Mouse (Mus musculus) hindbrain, embryonic 11.5 days (tissue): ENCODE data around the gene Slc25a29. TPM values are rescaled to one million over a fixed set of nuclear protein-coding genes. Genes with fewer than 3 reads are reported as not detected.

Experiments
- ATAC-seq: fragments of 200-750 bp; cut with Nextera tagmentation; 2 replicates; pipeline ENCODE4 v1.8.0; 2017; ENCODE audit warnings: mild to moderate bottlenecking, moderate TSS enrichment, moderate library complexity; ENCODE audit not compliant: low FRiP score
- DNase-seq: peaks from one replicate; pipeline ENCODE4 v3.0.0-alpha.2; 2015; ENCODE audit warnings: low spot score
- H3K27ac ChIP-seq: fragments of 300-500 bp; sonication (generic); 2 replicates; pipeline ENCODE4 v1.5.1; 2014; ENCODE audit warnings: mild to moderate bottlenecking, low read depth, low read length
- H3K27me3 ChIP-seq: fragments of 300-500 bp; sonication (generic); 2 replicates; pipeline ENCODE4 v1.6.1; 2014; ENCODE audit warnings: mild to moderate bottlenecking, low read length, moderate library complexity, mixed read lengths; ENCODE audit not compliant: control insufficient read depth, insufficient read depth
- H3K36me3 ChIP-seq: fragments of 300-500 bp; sonication (generic); 2 replicates; pipeline ENCODE4 v1.6.1; 2014; ENCODE audit warnings: mild to moderate bottlenecking, low read length, moderate library complexity, mixed read lengths; ENCODE audit not compliant: control insufficient read depth, insufficient read depth
- H3K4me1 ChIP-seq: fragments of 300-500 bp; sonication (generic); replicated peaks from 2 replicates; pipeline ENCODE4 v1.6.1; 2014; ENCODE audit warnings: low read length, mixed read lengths; ENCODE audit not compliant: control insufficient read depth, insufficient read depth
- H3K4me2 ChIP-seq: fragments of 300-500 bp; sonication (generic); replicated peaks from 2 replicates; pipeline ENCODE4 v1.6.1; 2014; ENCODE audit warnings: mild to moderate bottlenecking, low read depth, low read length
- H3K4me3 ChIP-seq: fragments of 300-500 bp; sonication (generic); 2 replicates; pipeline ENCODE4 v1.5.1; 2014; ENCODE audit warnings: low read depth, low read length
- H3K9ac ChIP-seq: fragments of 300-500 bp; sonication (generic); 2 replicates; pipeline ENCODE4 v1.6.1; 2014; ENCODE audit warnings: low read depth, low read length
- H3K9me3 ChIP-seq: fragments of 300-500 bp; sonication (generic); 2 replicates; pipeline ENCODE4 v1.6.1; 2016; ENCODE audit warnings: low read length; ENCODE audit not compliant: control insufficient read depth
- WGBS: fragments of 180-500 bp; shearing (Covaris S2); extraction: QIAGEN DNeasy Blood & Tissue Kit; methylation state at CpG from one replicate; pipeline ENCODE4 v1.1.7; 2014; 5-methylcytosine and 5-hydroxymethylcytosine counted together
- microRNA counts: library from miRNA; unstranded; fragments of <30 nt; microRNA quantifications from one replicate; lab custom pipeline; 2015
- polyA plus RNA-seq: library from polyadenylated mRNA; unstranded; fragments of >200 nt; fragmentation: Nextera tagmentation; extraction: Ambion mirVana; gene quantifications from 2 replicates; pipeline ENCODE4 v1.2.1, GENCODE M21; 2014

Slc25a29 gene
- polyA plus RNA-seq, 1 experiment from 2014 or later: 12.0 TPM

DNA sequence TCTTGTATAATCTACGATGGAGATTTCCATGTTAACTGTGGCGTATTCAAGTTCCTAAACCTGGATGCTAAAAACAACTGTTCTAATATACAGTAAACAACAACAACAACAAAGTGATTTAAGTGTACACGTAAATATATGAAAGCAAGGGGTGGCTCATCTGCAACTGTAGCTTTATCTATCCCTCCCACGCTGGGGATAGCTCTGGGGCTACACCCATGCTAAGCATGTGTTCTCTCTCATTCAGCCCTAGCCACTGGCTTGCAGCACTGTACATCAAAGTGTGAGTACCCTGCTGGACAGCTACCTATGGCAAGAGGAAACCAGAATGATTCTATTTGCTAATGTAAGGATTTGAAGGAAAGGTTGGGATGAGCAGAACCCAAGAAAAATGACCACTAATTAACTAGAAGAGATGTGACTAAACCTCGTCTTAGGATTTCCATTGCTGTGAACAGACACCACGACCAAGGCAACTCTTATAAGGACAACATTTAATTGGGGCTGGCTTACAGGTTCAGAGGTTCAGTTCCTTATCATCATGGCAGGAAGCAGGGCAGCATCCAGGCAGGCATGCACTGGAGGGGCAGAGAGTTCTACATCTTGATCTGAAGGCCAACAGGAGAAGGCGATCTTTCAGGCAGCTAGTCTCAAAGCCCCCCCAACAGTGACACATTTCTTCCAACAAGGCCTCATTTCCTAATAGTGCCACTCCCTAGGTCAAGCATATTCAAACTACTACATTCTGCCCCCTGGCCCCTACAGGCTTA, 55.4 kb downstream of the Slc25a29 start:
- H3K9me3 ChIP-seq: peaks cover 3% of the 10 kb centered on the region; the same call in 1 of the 2 replicates
- H3K4me2 ChIP-seq: no peak overlapping the region
- DNase-seq (no peak), ATAC-seq (no peak)
- H3K27ac ChIP-seq: no peak overlapping the region
- no peaks in the 10 kb centered on the region for H3K4me1 ChIP-seq
- H3K27me3 ChIP-seq: no peaks in the 10 kb centered on the region
- no peak overlapping the region for H3K4me3 ChIP-seq
- no peak overlapping the region for H3K9ac ChIP-seq
- WGBS: 94% methylated on average over 7 of the region's 7 CpGs
- H3K36me3 ChIP-seq: no peaks in the 10 kb centered on the region

MicroRNAs within 50 kb of the gene (microRNA counts, 519-probe panel; counts per million panel counts)
- not detected for microRNA mmu-miR-345-3p (lab: Ali Mortazavi, UCI)
- 3,774 counts per million, percentile 32 among the panel's probes with 10 or more counts for microRNA mmu-miR-345-5p (lab: Ali Mortazavi, UCI)

Other genes starting within 250 kb of the Slc25a29 start
- gene Degs2, start 133.6 kb downstream of the Slc25a29 start, polyA plus RNA-seq: 0.59 and 2.7 TPM in 2 replicates
- 17.4 and 21.1 TPM in 2 replicates for gene Yy1, start 42.9 kb downstream of the Slc25a29 start, polyA plus RNA-seq
- 9.3 and 10.1 TPM in 2 replicates for gene Slc25a47, start 163 bp upstream of the Slc25a29 start, polyA plus RNA-seq
- gene Wdr25, start 57.7 kb upstream of the Slc25a29 start, polyA plus RNA-seq: 3.5 and 5.4 TPM in 2 replicates
- gene Wars, start 58.3 kb upstream of the Slc25a29 start, polyA plus RNA-seq: 112 and 119 TPM in 2 replicates
- gene Begain, start 232.3 kb upstream of the Slc25a29 start, polyA plus RNA-seq: 13.0 and 16.1 TPM in 2 replicates